Mouse (Mus musculus): ENCODE measurements at regions not wholly inside any gene's neighbourhood (a gene's known extent, or its start where the extent isn't known, plus 50 kb on each side); places are given as distances from the start of the nearest gene placed in this dataset.

GRCm38 (mm10) chr10:96257935-96258334, 121.5 kb downstream of the Gm5426 start:
- no peak for TF ChIP-seq MAX (IDR thresholded peaks at IDR 0.05; ENCODE audit: low read length)
- TF ChIP-seq ETS1 (conservative IDR thresholded peaks at IDR 0.05; ENCODE audit: low read depth, low read length), result no peak
- no peak for TF ChIP-seq POLR2A (IDR thresholded peaks at IDR 0.05; ENCODE audit: low read depth, low read length)
- TF ChIP-seq RCOR1 (conservative IDR thresholded peaks at IDR 0.05; ENCODE audit: low read depth, low read length), result no peak
- TF ChIP-seq CTCF (conservative IDR thresholded peaks at IDR 0.05 in 1 of 2, IDR thresholded peaks at IDR 0.05 in 1 of 2; ENCODE audit: low read depth in 2 of 2, low read length in 2 of 2), result no peak
- TF ChIP-seq BHLHE40 (IDR thresholded peaks at IDR 0.05; ENCODE audit: low read depth, low read length), result no peak
- no peak for TF ChIP-seq KAT2A (IDR thresholded peaks at IDR 0.05; ENCODE audit: insufficient replicate concordance, low read length)
- TF ChIP-seq MXI1 (IDR thresholded peaks at IDR 0.05; ENCODE audit: low read depth, low read length), result no peak

Measured in CH12.LX (cell line).